Comparison of ENCODE assay signal across 28 mouse cellular contexts in genomic region chr17:52191064-52191682, GRCm38 (mm10).
DNase-seq lines count a peak whose midpoint lies in the region; ATAC-seq and TF ChIP-seq lines count a peak whose summit lies in the region.
"Had no signal": no experiment of that assay in that cellular context is flagged by ENCODE, and none has a peak within 500 bp of the region (broad histone marks: within the 10 kb centered on the region; RNA-seq: fewer than 3 reads in every experiment).

No protein-coding gene starts in this region.

- no peaks in the 10 kb centered on the region for H3K4me1 ChIP-seq in forebrain, postnatal 0 days (ENCODE audit: insufficient read depth)
- no peaks in the 10 kb centered on the region for H3K4me1 ChIP-seq in forebrain, embryonic 12.5 days
- H3K4me1 ChIP-seq: embryonic facial prominence, embryonic 13.5 days; embryonic facial prominence, embryonic 15.5 days; forebrain, embryonic 10.5 days; forebrain, embryonic 13.5 days; forebrain, embryonic 15.5 days had no signal

- no peak overlapping the region for H3K9ac ChIP-seq in forebrain, postnatal 0 days
- H3K9ac ChIP-seq in forebrain, embryonic 12.5 days = no peak overlapping the region
- H3K9ac ChIP-seq: embryonic facial prominence, embryonic 13.5 days; embryonic facial prominence, embryonic 15.5 days; forebrain, embryonic 13.5 days; forebrain, embryonic 15.5 days had no signal

- no peaks in the 10 kb centered on the region for H3K36me3 ChIP-seq in forebrain, postnatal 0 days (ENCODE audit: insufficient read depth)
- H3K36me3 ChIP-seq in forebrain, embryonic 12.5 days (replicated peaks) = no peaks in the 10 kb centered on the region
- H3K36me3 ChIP-seq: embryonic facial prominence, embryonic 13.5 days; embryonic facial prominence, embryonic 15.5 days; forebrain, embryonic 10.5 days; forebrain, embryonic 15.5 days; G1E had no signal

- no peak overlapping the region for H3K27ac ChIP-seq in forebrain, postnatal 0 days (ENCODE audit: low read depth, low read length)
- H3K27ac ChIP-seq in forebrain, embryonic 12.5 days = no peak overlapping the region
- H3K27ac ChIP-seq: embryonic facial prominence, embryonic 13.5 days; embryonic facial prominence, embryonic 15.5 days; forebrain, embryonic 10.5 days; forebrain, embryonic 13.5 days; forebrain, embryonic 15.5 days had no signal

- no peaks in the 10 kb centered on the region for H3K27me3 ChIP-seq in forebrain, postnatal 0 days (ENCODE audit: insufficient read depth, low read length)
- H3K27me3 ChIP-seq in forebrain, embryonic 12.5 days = no peaks in the 10 kb centered on the region
- H3K27me3 ChIP-seq: CH12.LX; embryonic facial prominence, embryonic 13.5 days; embryonic facial prominence, embryonic 15.5 days; forebrain, embryonic 13.5 days; forebrain, embryonic 15.5 days; Patski had no signal

- WGBS in forebrain, postnatal 0 days = 80% methylated on average over 6 of the region's 6 CpGs
- 93% methylated on average over 6 of the region's 6 CpGs for WGBS in forebrain, embryonic 12.5 days

- peak; percentile 71 for ATAC-seq in forebrain, postnatal 0 days
- no peak for ATAC-seq in forebrain, embryonic 12.5 days (ENCODE audit: low FRiP score)
- ATAC-seq: activated CD4-positive, CD25-positive, alpha-beta regulatory T cell, adult 4 months; CD4-positive, CD25-positive, alpha-beta regulatory T cell, adult 4 months; forebrain, embryonic 13.5 days; forebrain, embryonic 15.5 days; Patski had no signal

- H3K4me2 ChIP-seq in forebrain, postnatal 0 days (ENCODE audit: low read depth) = no peak overlapping the region
- no peak overlapping the region for H3K4me2 ChIP-seq in forebrain, embryonic 12.5 days
- H3K4me2 ChIP-seq: embryonic facial prominence, embryonic 13.5 days; embryonic facial prominence, embryonic 15.5 days; forebrain, embryonic 13.5 days; forebrain, embryonic 15.5 days had no signal

- H3K9me3 ChIP-seq in forebrain, postnatal 0 days (ENCODE audit: low read length) = no peaks in the 10 kb centered on the region
- no peaks in the 10 kb centered on the region for H3K9me3 ChIP-seq in forebrain, embryonic 12.5 days
- H3K9me3 ChIP-seq: embryonic facial prominence, embryonic 13.5 days; embryonic facial prominence, embryonic 15.5 days; forebrain, embryonic 10.5 days; forebrain, embryonic 13.5 days; forebrain, embryonic 15.5 days had no signal

- peak; percentile 16 for DNase-seq in forebrain, postnatal 0 days
- peak; percentile 4 for DNase-seq in layer of hippocampus, adult 11-12 months (ENCODE audit: low spot score)
- DNase-seq in layer of hippocampus, postnatal 25 days (ENCODE audit: extremely low spot score in 1 of 2, low spot score in 1 of 2) = no peak
- DNase-seq in right cerebral cortex, adult 18-20 months = peak; percentile 3
- DNase-seq in right cerebral cortex, postnatal 36 days (ENCODE audit: low spot score in 2 of 2) = no peak
- no peak for DNase-seq in cerebellum, postnatal 25 days
- DNase-seq: adrenal gland, adult 8-10 months; adrenal gland, postnatal 14 days; adrenal gland, postnatal 36 days; B cell, adult 2 months; cerebellum, adult 11-12 months; cerebellum, adult 2 months; cerebellum, adult 9-10 months; cerebellum, postnatal 10 days; cerebellum, postnatal 36 days; embryo, embryonic 11 days had no signal

- no peak for TF ChIP-seq CTCF in forebrain, postnatal 0 days (IDR thresholded peaks at IDR 0.05; ENCODE audit: low read depth)

- no peak overlapping the region for H3K4me3 ChIP-seq in forebrain, postnatal 0 days (ENCODE audit: low read depth, low read length)
- no peak overlapping the region for H3K4me3 ChIP-seq in forebrain, embryonic 12.5 days (replicated peaks)
- H3K4me3 ChIP-seq: embryonic facial prominence, embryonic 13.5 days; embryonic facial prominence, embryonic 15.5 days; erythroblast, embryonic 14.5 days; forebrain, embryonic 10.5 days; forebrain, embryonic 13.5 days; forebrain, embryonic 15.5 days had no signal

Comparison
In these comparisons a context has a peak if more than half of its experiments do, and no peak if none do; other contexts are left out.
1. DNase-seq: peak in forebrain, postnatal 0 days (single experiment), layer of hippocampus, adult 11-12 months (single experiment) and right cerebral cortex, adult 18-20 months (single experiment); none in layer of hippocampus, postnatal 25 days (0 of 2), right cerebral cortex, postnatal 36 days (0 of 2) and cerebellum, postnatal 25 days (0 of 2).